Mouse (Mus musculus) heart, postnatal 0 days (tissue): ENCODE results near the gene Nfia. TPM values are rescaled to one million over a fixed set of nuclear protein-coding genes. Genes with fewer than 3 reads are reported as not detected.

ENCODE experiments used
- ATAC-seq: fragments of 200-750 bp; cut with Nextera tagmentation; 2 replicates; pipeline ENCODE4 v1.8.0; 2017; ENCODE audit warnings: low read depth, moderate number of reproducible peaks, moderate library complexity; ENCODE audit not compliant: insufficient read depth
- DNase-seq: peaks from one replicate; pipeline ENCODE4 v3.0.0-alpha.2; 2016; ENCODE audit warnings: low spot score
- H3K27ac ChIP-seq: fragments of 300-500 bp; sonication (generic); 2 replicates; pipeline ENCODE4 v1.5.1; 2014; ENCODE audit warnings: low read depth, mild to moderate bottlenecking
- H3K27me3 ChIP-seq: fragments of 300-500 bp; sonication (generic); 2 replicates; pipeline ENCODE4 v1.6.1; 2014; ENCODE audit warnings: low read length, mixed read lengths; ENCODE audit not compliant: control insufficient read depth, insufficient read depth
- H3K36me3 ChIP-seq: fragments of 300-500 bp; sonication (generic); replicated peaks from 2 replicates; pipeline ENCODE4 v1.6.1; 2014; ENCODE audit warnings: low read length, mixed read lengths; ENCODE audit not compliant: control insufficient read depth, insufficient read depth
- H3K4me1 ChIP-seq: fragments of 300-500 bp; sonication (generic); 2 replicates; pipeline ENCODE4 v1.6.1; 2014; ENCODE audit warnings: antibody characterized with exemption; ENCODE audit not compliant: control insufficient read depth, insufficient read depth
- H3K4me2 ChIP-seq: fragments of 300-500 bp; sonication (generic); 2 replicates; pipeline ENCODE4 v1.6.1; 2014; ENCODE audit warnings: low read depth, mild to moderate bottlenecking, low read length, moderate library complexity
- H3K4me3 ChIP-seq: fragments of 300-500 bp; sonication (generic); 2 replicates; pipeline ENCODE4 v1.5.1; 2014; ENCODE audit warnings: low read depth, low read length
- H3K9ac ChIP-seq: fragments of 300-500 bp; sonication (generic); replicated peaks from 2 replicates; pipeline ENCODE4 v1.6.1; 2014; ENCODE audit warnings: low read depth, low read length, mixed read lengths
- H3K9me3 ChIP-seq: fragments of 300-500 bp; sonication (generic); replicated peaks from 2 replicates; pipeline ENCODE4 v1.6.1; 2016; ENCODE audit warnings: low read length; ENCODE audit not compliant: control insufficient read depth
- CTCF ChIP-seq: IDR thresholded peaks from 2 replicates; pipeline ENCODE4 v1.5.1; 2016; ENCODE audit warnings: antibody characterized with exemption, control low read depth, low read depth
- EP300 ChIP-seq: IDR thresholded peaks from 2 replicates; pipeline ENCODE4 v1.6.1; 2016; ENCODE audit warnings: antibody characterized with exemption, low read depth
- WGBS: fragments of 180-500 bp; shearing (Covaris S2); extraction: QIAGEN DNeasy Blood & Tissue Kit; methylation state at CpG from one replicate; pipeline ENCODE4 v1.1.7; 2014; 5-methylcytosine and 5-hydroxymethylcytosine counted together
- polyA plus RNA-seq: library from polyadenylated mRNA; unstranded; fragments of >200 nt; fragmentation: Nextera tagmentation; extraction: Ambion mirVana; gene quantifications from 2 replicates; pipeline ENCODE4 v1.2.1, GENCODE M21; 2015
- total RNA-seq: library from RNA; depleted of rRNA; stranded (reverse); fragments of >200 nt; gene quantifications from 2 replicates; pipeline ENCODE4 v1.2.3, GENCODE M21; 2014; ENCODE audit warnings: low replicate concordance

Nfia gene
- total and polyA plus RNA-seq, 2 experiments from 2014 or later = 53.8 to 114 TPM

DNA sequence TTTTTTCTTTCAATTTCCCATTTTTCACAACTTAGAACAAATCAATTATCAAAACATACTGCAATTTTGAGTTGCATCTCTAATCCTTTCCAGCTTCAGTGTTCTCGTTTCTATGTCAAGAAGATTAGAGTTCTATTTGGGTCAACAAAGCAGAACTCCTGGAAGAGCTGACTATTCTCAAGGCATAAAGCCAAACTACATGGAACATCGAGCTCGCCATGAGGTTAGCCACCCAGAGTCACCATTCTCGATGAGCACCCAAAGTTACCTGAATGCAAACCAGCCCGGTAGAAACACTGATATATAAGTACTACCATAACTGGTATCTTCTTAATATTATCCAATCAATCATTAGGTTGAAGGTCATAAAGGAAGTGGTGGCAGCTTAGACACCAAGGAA is 5.0 kb upstream of the Nfia start:
- no peaks in the 10 kb centered on the region for H3K9me3 ChIP-seq
- WGBS = 85% methylated on average over 5 of the region's 5 CpGs
- no peak overlapping the region for H3K4me2 ChIP-seq
- 0 out of 2 replicates have a peak, but pooled peaks cover 4% of the 10 kb centered on the region for H3K4me1 ChIP-seq
- no peak for DNase-seq
- no peak for ATAC-seq
- H3K4me3 ChIP-seq = no peak overlapping the region
- H3K9ac ChIP-seq = no peak overlapping the region
- H3K27me3 ChIP-seq = no peaks in the 10 kb centered on the region
- TF ChIP-seq EP300 = no peak
- TF ChIP-seq CTCF = no peak
- no peaks in the 10 kb centered on the region for H3K36me3 ChIP-seq
- H3K27ac ChIP-seq = no peak overlapping the region

DNA sequence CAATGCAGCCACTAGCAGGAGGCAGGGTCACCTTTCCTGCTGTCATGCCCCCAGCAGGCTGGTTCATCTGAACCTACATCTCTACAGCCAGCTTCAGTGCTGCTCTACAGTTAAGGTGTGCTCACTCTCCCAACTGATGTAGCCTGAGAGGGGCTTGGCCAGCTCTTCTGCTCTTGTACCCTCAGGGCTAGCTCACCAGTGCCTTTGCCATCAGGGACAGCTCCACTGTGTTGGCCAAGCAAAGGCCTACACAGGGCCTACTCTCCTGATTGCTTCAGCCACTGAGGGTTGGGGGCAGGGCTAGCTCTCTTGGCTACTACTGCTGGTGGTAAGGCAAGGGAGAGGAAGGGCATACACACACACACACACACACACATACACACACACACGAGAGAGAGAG is 2.7 kb upstream of the Nfia start:
- no peak for DNase-seq
- H3K4me1 ChIP-seq = peaks cover 17% of the 10 kb centered on the region
- no peak overlapping the region for H3K4me3 ChIP-seq
- H3K27me3 ChIP-seq = no peaks in the 10 kb centered on the region
- no peak overlapping the region for H3K27ac ChIP-seq
- no CpG with 5 or more reads among the region's 1 CpGs for WGBS
- ATAC-seq = no peak
- no peaks in the 10 kb centered on the region for H3K9me3 ChIP-seq
- H3K9ac ChIP-seq = no peak overlapping the region
- TF ChIP-seq CTCF = no peak
- TF ChIP-seq EP300 = no peak
- no peak overlapping the region for H3K4me2 ChIP-seq
- no peaks in the 10 kb centered on the region for H3K36me3 ChIP-seq

DNA sequence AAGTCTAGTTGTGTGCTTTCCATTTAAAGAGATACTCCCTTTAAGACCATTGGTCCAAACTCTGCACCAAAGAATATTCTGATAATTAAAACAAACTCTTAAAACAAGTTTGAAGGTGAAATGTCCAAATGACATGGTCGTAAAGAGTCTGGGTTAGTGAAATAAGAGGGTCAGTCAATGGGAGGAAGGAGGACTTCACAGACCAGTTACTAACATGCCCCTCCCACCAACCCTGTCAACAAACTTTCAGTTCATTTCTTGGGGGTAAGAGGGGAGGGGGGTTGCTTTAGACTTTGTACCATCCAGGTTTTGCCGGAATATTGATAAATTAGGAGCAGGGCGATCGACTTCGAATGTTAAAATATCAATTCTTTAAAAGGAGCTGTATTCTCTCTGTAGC is 1.1 kb upstream of the Nfia start:
- 10% methylated on average over 5 of the region's 5 CpGs for WGBS
- H3K27ac ChIP-seq = peak overlapping the region; percentile 94
- peak overlapping the region; percentile 80 for H3K4me2 ChIP-seq
- H3K9me3 ChIP-seq = no peaks in the 10 kb centered on the region
- H3K9ac ChIP-seq = peak overlapping the region; percentile 64
- TF ChIP-seq CTCF (no peak), EP300 (no peak)
- H3K4me1 ChIP-seq = peaks cover 17% of the 10 kb centered on the region
- no peak for DNase-seq
- no peaks in the 10 kb centered on the region for H3K27me3 ChIP-seq
- peak overlapping the region; percentile 52 for H3K4me3 ChIP-seq
- ATAC-seq = no peak
- no peaks in the 10 kb centered on the region for H3K36me3 ChIP-seq

DNA sequence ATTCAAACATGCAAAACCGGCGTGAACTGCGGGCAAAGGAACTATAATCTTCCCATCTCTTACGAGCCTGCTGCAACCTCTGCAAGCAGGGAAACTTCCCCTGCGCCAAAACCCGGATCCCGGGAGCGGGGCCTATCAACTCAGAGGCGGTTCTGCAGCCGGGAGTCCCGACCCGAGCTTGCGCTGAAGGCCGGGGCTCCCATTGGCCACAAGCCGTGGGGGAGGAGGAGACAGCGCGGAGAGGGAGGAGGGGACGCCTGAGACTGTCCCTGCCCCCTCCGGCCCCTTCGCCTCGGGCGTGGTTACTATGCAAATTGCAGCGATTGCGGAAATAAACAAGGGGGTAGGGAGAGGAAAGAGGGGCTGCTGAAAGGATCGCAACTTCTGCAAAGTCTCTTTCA is 450 bp upstream of the Nfia start:
- Histone ChIP-seq H3K4me3 (peak overlapping the region; percentile 52), H3K9me3 (no peaks in the 10 kb centered on the region), H3K27me3 (no peaks in the 10 kb centered on the region), H3K27ac (peak overlapping the region; percentile 94), H3K4me1 (peaks cover 17% of the 10 kb centered on the region), H3K9ac (peak overlapping the region; percentile 64), H3K36me3 (no peaks in the 10 kb centered on the region), H3K4me2 (peak overlapping the region; percentile 80)
- peak; percentile 99 for DNase-seq
- peak; percentile 97 for ATAC-seq
- WGBS = 2% methylated on average over 25 of the region's 25 CpGs
- no peak for TF ChIP-seq CTCF
- TF ChIP-seq EP300 = peak; percentile 79

DNA sequence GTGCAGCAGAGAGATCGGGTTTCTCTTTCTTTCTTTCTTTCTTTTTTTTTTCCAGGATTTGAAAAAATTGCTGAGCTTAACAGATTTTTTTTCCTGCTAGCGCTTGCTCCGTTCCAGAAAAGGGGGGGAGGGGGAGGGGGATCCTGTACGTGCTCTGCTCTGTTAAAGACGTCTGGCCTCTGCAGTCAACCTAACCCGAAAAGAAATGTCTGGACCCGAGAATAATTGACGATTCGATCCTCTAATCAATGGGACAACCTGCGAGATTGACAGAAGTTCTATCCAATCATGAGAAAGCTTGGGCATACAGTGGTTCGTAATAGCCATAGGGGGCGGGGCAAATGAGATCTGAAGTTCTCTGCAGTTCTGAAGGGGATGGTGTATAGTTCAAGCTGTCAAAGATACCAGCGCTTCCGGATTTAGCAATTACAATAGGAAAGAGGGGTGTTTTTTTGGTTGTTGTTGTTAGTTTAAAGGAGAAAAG is 618 bp downstream of the Nfia start:
- H3K9me3 ChIP-seq = no peaks in the 10 kb centered on the region
- H3K4me1 ChIP-seq = peaks cover 17% of the 10 kb centered on the region
- H3K4me2 ChIP-seq = peak overlapping the region; percentile 80
- under 1% methylated on average over 14 of the region's 14 CpGs for WGBS
- DNase-seq (peak; percentile 97), ATAC-seq (peak; percentile 47)
- peak overlapping the region; percentile 52 for H3K4me3 ChIP-seq
- TF ChIP-seq EP300 (no peak), CTCF (no peak)
- no peaks in the 10 kb centered on the region for H3K36me3 ChIP-seq
- H3K27ac ChIP-seq = peak overlapping the region; percentile 94
- peak overlapping the region; percentile 46 for H3K9ac ChIP-seq
- H3K27me3 ChIP-seq = no peaks in the 10 kb centered on the region

DNA sequence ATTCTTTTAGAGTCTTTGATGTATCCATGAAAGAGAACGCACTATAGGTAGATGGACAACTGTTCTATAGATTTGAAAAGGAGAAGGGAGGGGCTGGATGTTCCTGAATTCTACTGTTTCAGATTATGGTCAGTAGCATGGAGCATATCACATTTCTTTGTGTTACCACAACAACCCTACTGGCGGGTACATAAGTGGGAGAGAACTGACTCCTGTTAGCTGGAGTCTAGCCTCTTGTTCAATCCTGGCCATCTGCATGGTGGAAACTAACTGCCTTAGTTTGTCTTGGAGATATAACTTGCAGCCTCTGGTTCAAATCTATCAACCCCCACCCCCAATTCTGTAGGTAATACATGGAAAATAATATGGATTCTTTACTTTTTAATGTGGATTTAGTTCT is 1.3 kb downstream of the Nfia start:
- peak overlapping the region; percentile 80 for H3K4me2 ChIP-seq
- H3K27me3 ChIP-seq = no peaks in the 10 kb centered on the region
- peak overlapping the region; percentile 52 for H3K4me3 ChIP-seq
- TF ChIP-seq EP300 = no peak
- TF ChIP-seq CTCF = no peak
- ATAC-seq = no peak
- H3K36me3 ChIP-seq = no peaks in the 10 kb centered on the region
- 69% methylated on average over 2 of the region's 2 CpGs for WGBS
- peak overlapping the region; percentile 94 for H3K27ac ChIP-seq
- H3K9ac ChIP-seq = no peak overlapping the region
- no peak for DNase-seq
- no peaks in the 10 kb centered on the region for H3K9me3 ChIP-seq
- peaks cover 17% of the 10 kb centered on the region for H3K4me1 ChIP-seq
